Mouse (Mus musculus): ENCODE data around the gene Dnah3.

Dnah3 gene

GRCm38 (mm10) chr7:120095180-120095579 is at the start of gene Dnah3:
Dnah3 (minus strand) TSS chr7:120095280.
- DNase-seq: peak; percentile 73

- DNase-seq: peak; percentile 5
Observed at GRCm38 (mm10) chr7:120142743-120143142, 47.7 kb upstream of the Dnah3 start.

- DNase-seq: peak; percentile 60
Observed at GRCm38 (mm10) chr7:120128951-120129350, 33.9 kb upstream of the Dnah3 start.

DNA sequence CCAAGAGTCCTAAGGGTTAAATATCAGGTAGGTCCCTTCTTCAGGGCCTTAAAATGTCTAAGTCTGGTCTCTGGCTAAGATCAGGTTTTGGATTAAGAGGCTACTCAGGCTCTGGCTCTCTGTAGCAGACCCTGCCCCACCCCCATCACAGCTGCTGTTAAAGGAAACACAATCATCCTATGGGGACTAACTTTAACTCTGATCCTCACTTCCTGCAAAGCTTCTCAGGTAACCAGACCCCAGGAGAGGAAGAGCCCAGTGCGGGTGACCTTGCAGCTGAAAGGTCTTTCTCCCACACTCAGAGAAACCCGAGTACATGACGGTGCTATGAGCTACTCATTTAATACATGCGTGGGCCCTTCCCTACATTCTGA is 32.6 kb upstream of the Dnah3 start:
- DNase-seq: peak; percentile 45

DNA sequence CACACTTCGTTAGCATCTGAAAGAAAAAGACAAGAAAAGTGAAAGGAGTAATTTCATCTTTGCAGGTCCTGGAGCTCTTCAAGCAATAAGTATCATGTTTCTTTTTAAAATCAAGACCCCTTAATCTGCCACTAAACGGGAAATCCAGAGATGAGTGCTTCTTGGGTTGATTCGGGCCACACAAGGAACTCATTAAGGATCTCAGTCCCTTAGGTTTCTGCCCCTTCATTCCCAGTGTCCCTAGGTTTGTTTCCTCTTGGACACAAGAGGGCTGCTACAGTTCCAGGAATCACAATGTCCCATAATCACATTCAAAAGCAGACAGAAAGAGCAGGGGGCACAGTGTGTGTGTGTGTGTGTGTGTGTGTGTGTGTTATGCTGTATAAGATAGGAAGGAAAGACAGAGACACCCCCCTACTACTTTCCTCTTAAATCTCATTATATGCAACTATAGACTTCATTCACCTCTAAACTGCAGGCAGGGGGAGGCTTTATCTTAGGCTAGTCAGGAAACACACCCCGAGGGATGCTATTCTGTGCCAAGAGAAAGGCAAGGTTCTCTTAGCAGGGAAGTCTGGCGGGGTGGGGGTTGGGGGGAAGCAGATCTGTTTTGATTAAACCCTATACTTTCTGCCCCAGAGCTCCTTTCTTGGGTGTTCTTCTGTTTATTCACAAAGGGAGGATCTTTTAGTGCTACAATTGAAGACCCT is 32.1 kb upstream of the Dnah3 start:
- DNase-seq: peak; percentile 54

DNA sequence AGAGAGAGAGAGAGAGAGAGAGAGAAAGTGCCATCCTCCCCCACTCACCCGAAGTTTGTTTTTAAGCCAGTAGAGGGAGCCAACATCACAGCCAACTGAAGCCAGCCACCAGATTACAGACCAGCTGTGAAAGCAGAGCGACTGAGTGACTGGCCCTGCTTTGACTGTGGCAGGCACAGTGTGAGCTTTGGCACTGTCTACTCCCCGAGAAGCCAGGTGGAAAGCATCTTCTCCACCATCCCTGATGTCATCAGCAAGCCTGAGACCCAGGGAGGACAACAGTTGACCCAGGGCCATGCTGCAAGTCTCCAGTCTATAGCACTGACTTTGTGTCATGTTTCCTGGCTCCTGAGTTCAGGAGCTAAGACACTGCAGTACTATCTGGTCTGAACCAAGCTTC is 29.8 kb upstream of the Dnah3 start:
- peak; percentile 97 for DNase-seq

DNA sequence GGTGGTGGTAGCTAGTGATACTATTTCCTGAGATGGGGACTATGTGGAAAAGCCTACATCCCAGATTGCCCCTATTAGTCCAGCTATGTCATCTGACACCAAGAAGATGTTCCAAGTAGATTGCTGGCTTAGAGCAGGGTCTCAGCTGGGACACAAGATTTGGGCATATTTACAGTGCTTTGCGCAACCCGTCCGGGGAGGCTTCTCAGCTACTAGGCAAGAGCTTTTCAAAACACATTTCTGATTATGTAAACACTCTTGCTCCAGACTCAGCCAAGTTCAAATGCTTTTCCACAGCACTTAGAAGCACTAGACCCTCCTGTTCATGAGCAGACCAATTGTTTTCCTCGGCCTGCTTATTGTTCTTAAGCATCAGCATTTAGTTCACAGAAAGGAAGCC is 28.7 kb upstream of the Dnah3 start:
- peak; percentile 97 for DNase-seq

DNA sequence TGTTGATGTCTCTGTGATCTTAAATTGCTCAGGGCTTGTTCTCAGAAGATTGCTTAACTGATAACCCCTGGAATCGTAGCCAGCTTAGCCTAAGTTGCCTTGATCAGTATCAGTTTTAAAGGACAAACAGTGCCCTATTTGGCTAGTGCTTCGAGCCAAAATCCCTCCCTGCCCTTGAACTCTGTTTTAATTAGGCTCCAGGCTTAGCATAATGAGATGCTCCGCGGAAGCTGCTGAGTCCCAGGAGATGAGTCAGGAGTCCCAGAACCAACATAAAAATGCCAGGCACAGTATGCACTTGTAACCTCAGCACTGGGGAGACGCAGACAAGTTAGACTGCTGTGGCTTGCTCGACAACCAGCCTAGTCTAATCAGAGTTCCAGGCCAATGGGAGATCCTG is 22.4 kb upstream of the Dnah3 start:
- no peak for DNase-seq

GRCm38 (mm10) chr7:120116976-120117375 is 21.9 kb upstream of the Dnah3 start:
- DNase-seq: no peak

DNA sequence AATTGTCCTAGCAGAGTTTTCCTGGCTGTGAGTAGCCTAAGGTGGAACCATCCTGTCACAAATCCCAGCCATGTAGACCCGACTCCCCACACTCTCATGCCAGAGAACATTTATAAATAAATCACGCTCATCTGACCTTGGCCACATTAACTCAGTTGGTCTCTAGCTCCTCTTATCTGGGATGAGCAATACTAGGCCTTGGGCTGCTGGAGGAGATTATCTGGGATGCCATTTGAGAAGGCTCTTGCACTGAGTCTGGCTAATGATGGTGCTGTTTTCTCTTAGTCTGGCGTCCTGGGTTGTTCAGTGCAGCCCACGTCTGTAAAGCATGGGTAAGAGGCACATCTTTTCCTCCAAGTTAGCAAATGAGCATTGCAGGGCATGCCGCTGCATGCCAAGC is 14.6 kb upstream of the Dnah3 start:
- DNase-seq: no peak

DNA sequence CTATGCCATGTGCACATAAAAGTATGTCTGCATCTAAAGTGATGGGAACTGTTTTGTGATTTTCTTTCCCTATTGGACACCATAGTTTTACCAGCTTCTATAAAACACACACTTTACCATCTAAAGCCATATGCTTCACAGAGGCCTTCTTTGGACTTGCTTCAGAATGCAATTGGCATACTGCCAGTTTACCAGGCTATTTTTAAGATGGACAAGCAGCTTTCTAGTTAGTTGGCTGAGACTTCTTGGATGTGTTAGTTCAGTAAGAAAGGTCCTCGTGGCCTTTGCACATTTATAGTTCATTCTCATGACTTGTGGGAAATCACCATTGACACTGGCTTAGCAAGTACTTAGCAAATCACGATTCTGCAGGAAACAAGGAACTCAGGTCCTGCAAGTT is 11.3 kb upstream of the Dnah3 start:
- DNase-seq: peak; percentile 88

DNA sequence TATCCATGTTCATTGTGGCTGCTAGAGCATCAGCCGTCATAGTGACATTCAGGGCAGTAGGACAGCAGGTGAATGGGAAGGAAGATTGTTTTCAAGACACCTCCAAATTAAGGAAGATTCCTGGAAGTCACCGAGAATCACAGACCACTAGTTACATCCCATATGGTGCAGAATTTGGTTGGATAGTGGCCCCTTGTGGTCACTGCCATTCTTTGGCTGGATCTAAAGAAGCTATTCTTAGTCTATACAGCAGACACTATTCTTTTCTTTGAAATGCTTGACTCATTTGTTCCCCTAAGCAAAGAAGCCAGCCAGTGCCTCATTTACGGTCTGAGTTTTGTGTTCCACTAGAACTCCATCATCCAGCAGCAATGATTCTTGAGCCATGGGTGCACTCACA is 9.9 kb upstream of the Dnah3 start:
- DNase-seq: peak; percentile 44

- DNase-seq: peak; percentile 95
Observed at GRCm38 (mm10) chr7:120103019-120103567, 8.0 kb upstream of the Dnah3 start.

GRCm38 (mm10) chr7:120102164-120102972 is 7.3 kb upstream of the Dnah3 start, which contains the start of gene Tmem159:
Tmem159 (plus strand) TSS chr7:120102353.
- DNase-seq: peak; percentile 99

DNA sequence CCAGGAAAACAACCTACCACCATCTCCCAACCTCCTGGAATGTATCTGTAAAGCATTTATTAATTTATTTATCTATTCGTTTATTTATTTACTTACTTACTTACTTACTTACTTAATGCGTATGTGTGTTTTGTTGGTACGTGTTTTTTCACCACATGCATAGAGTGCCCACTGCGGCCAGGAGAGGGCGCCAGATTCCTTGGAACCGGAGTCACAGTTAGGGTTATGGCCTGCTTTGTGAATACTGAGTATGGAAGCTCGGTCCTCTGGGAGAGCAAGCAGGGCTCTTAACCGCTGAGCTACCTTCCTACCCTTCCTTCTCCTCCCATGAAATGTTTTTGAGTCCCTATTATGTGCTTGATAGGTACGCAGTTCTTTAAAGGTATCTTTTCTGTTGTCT is 3.3 kb upstream of the Dnah3 start:
- peak; percentile 93 for DNase-seq

DNA sequence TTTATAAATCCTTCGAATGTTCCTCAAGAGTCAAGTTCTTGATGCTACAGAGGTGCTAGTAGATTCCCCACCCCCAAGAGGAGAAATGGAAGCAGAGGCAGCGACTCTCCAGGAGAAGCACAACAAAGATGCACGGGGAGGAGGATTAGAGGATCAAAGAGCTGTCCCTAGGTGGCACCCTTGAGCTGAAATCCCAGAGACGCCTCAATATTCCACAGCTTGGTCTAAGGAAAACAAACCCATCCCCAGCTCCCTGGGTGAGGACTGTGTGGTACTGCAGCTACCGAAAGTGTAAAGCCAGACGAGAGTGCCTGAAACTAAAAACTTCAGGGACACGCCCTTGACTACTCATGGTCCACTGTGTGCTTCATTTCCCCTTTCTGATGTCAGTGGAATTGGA is 2.8 kb upstream of the Dnah3 start:
- DNase-seq: peak; percentile 94

- peak; percentile 84 for DNase-seq
Observed at GRCm38 (mm10) chr7:120094216-120094615, 864 bp downstream of the Dnah3 start.

DNA sequence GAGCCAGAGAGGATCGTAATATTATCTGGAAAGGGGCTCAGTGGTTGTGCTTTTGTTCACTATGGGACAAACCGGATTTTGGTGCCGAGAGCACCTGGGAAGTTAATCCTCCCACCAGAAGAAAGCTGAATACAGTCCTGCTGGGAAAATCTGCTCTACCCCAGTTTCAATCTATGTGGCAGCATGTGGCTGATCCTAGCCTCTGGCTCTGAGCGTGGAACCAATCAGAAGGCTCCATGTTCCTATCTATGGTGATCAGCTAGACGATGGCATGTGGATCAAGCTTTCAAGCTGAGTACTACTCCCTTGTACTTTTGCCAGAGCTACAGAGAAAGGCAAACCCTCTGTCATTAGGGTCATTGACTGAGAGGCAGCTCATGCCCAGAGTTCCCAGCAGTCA is 2.0 kb downstream of the Dnah3 start:
- DNase-seq: peak; percentile 76

GRCm38 (mm10) chr7:120080177-120080576 is 14.9 kb downstream of the Dnah3 start:
- DNase-seq: peak; percentile 68

DNA sequence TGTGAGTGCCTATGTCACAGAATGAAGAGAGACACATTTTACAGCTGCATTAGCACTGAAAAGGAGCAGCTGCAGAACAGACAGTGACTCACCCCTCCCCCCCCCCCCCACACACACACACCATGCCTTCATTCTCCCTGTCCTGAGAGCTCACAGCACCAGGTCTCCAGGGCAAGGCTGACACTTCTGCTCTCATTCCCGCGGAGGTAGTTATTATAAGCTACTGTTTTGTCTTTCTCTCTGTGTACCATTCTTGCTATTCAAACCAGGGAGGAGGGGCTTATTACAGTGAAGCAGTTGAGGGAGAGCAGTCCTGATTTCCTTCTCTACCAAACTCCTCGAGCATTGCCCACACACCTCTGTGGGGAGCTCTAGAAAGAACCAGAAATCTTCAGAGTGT is 25.9 kb downstream of the Dnah3 start:
- no peak for DNase-seq

GRCm38 (mm10) chr7:120068114-120068513 is 27.0 kb downstream of the Dnah3 start:
- no peak for DNase-seq

DNA sequence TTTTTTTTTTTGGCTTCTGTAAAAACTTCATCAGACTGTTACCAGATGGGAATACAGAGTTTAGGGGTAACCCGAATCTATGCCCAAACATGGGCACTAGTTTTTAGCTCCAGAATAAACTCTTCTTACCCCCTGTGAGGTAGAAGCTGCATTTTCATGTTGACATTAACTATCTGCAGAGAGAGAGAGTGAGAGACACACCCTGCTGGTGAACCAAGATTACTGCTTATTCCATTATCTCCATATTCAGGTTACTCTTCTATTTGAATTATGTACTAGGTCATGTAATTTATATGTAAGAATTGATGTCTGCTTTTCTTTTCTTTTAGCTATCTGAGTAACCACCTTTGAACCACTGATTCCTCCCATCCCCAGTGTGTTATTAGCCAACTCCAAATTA is 31.0 kb downstream of the Dnah3 start:
- no peak for DNase-seq

GRCm38 (mm10) chr7:120055479-120055878 is 39.6 kb downstream of the Dnah3 start:
- DNase-seq: peak; percentile 55

GRCm38 (mm10) chr7:120054016-120054415 is 41.1 kb downstream of the Dnah3 start:
- peak; percentile 17 for DNase-seq
